Mouse (Mus musculus) liver, postnatal 0 days (tissue): Measurements from ENCODE around the gene Riox2. TPM values are rescaled to one million over a fixed set of nuclear protein-coding genes. Genes with fewer than 3 reads are reported as not detected.
"Not testable (repeated sequence)": the region's sequence is repeated elsewhere in the genome, so short reads cannot be mapped to it uniquely, and the experiment has no call there.

Source experiments
- ATAC-seq: fragments of 200-750 bp; cut with Nextera tagmentation; 2 replicates; pipeline ENCODE4 v1.8.0; 2017; ENCODE audit warnings: mild to moderate bottlenecking, moderate library complexity
- DNase-seq: peaks from one replicate; pipeline ENCODE4 v3.0.0-alpha.2; 2016
- H3K27ac ChIP-seq: fragments of 300-500 bp; sonication (generic); 2 replicates; pipeline ENCODE4 v1.5.1; 2014; ENCODE audit warnings: antibody characterized with exemption, moderate library complexity, mild to moderate bottlenecking, low read depth
- H3K27me3 ChIP-seq: fragments of 300-500 bp; sonication (generic); 2 replicates; pipeline ENCODE4 v1.6.1; 2014; ENCODE audit warnings: low read length, control low read depth, mixed read lengths; ENCODE audit not compliant: insufficient read depth
- H3K36me3 ChIP-seq: fragments of 300-500 bp; sonication (generic); replicated peaks from 2 replicates; pipeline ENCODE4 v1.6.1; 2014; ENCODE audit warnings: mild to moderate bottlenecking, control low read depth, low read length, moderate library complexity, mixed read lengths; ENCODE audit not compliant: insufficient read depth
- H3K4me1 ChIP-seq: fragments of 300-500 bp; sonication (generic); 2 replicates; pipeline ENCODE4 v1.6.1; 2014; ENCODE audit warnings: antibody characterized with exemption, mild to moderate bottlenecking, control low read depth; ENCODE audit not compliant: insufficient read depth
- H3K4me2 ChIP-seq: fragments of 300-500 bp; sonication (generic); 2 replicates; pipeline ENCODE4 v1.6.1; 2014; ENCODE audit warnings: low read depth, mild to moderate bottlenecking, low read length, moderate library complexity, mixed read lengths
- H3K4me3 ChIP-seq: fragments of 300-500 bp; sonication (generic); 2 replicates; pipeline ENCODE4 v1.5.1; 2014; ENCODE audit warnings: low read depth, low read length
- H3K9ac ChIP-seq: fragments of 300-500 bp; sonication (generic); replicated peaks from 2 replicates; pipeline ENCODE4 v1.6.1; 2014; ENCODE audit warnings: mild to moderate bottlenecking, moderate library complexity
- H3K9me3 ChIP-seq: fragments of 300-500 bp; sonication (generic); 2 replicates; pipeline ENCODE4 v1.6.1; 2016; ENCODE audit warnings: mild to moderate bottlenecking, control low read depth, low read length, mixed read lengths
- CTCF ChIP-seq: sonication (generic); IDR thresholded peaks from 2 replicates; pipeline ENCODE4 v1.5.1; 2016; ENCODE audit warnings: antibody characterized with exemption, low read depth
- EP300 ChIP-seq: IDR thresholded peaks from 2 replicates; pipeline ENCODE4 v1.6.1; 2016; ENCODE audit warnings: antibody characterized with exemption, low read depth, mild to moderate bottlenecking
- WGBS: fragments of 180-500 bp; shearing (Covaris S2); extraction: QIAGEN DNeasy Blood & Tissue Kit; methylation state at CpG from one replicate; pipeline ENCODE4 v1.1.7; 2014; ENCODE audit not compliant: insufficient replicate concordance; 5-methylcytosine and 5-hydroxymethylcytosine counted together
- polyA plus RNA-seq: library from polyadenylated mRNA; unstranded; fragments of >200 nt; fragmentation: Nextera tagmentation; extraction: Ambion mirVana; gene quantifications from 2 replicates; pipeline ENCODE4 v1.2.1, GENCODE M21; 2015

The Riox2 gene
- polyA plus RNA-seq, 1 experiment from 2014 or later: 10.4 TPM

GRCm38 (mm10) chr16:59451813-59452212, 19.8 kb upstream of the Riox2 start:
- DNase-seq (no peak), ATAC-seq (no peak)
- no peak overlapping the region for H3K4me3 ChIP-seq
- H3K27ac ChIP-seq: no peak overlapping the region
- H3K36me3 ChIP-seq: no peaks in the 10 kb centered on the region
- H3K4me2 ChIP-seq: no peak overlapping the region
- H3K9me3 ChIP-seq: no peaks in the 10 kb centered on the region
- WGBS: 60% methylated on average over 5 of the region's 5 CpGs
- no peaks in the 10 kb centered on the region for H3K27me3 ChIP-seq
- no peaks in the 10 kb centered on the region for H3K4me1 ChIP-seq
- no peak overlapping the region for H3K9ac ChIP-seq
- TF ChIP-seq EP300 (no peak), CTCF (no peak)

GRCm38 (mm10) chr16:59459259-59459861, 12.2 kb upstream of the Riox2 start:
- H3K36me3 ChIP-seq, H3K4me3 ChIP-seq, H3K4me2 ChIP-seq, H3K27ac ChIP-seq, H3K27me3 ChIP-seq, H3K4me1 ChIP-seq, H3K9ac ChIP-seq, H3K9me3 ChIP-seq: not testable (repeated sequence)
- DNase-seq (peak; percentile 16), ATAC-seq (peak; percentile 87)
- WGBS: 47% methylated on average over 5 of the region's 5 CpGs

GRCm38 (mm10) chr16:59463567-59463966, 8.0 kb upstream of the Riox2 start:
- TF ChIP-seq CTCF (no peak), EP300 (no peak)
- no peak overlapping the region for H3K9ac ChIP-seq
- 70% methylated on average over 4 of the region's 4 CpGs for WGBS
- H3K27ac ChIP-seq: no peak overlapping the region
- no peak overlapping the region for H3K4me2 ChIP-seq
- no peak overlapping the region for H3K4me3 ChIP-seq
- no peak for DNase-seq
- H3K36me3 ChIP-seq: no peaks in the 10 kb centered on the region
- no peak for ATAC-seq
- H3K9me3 ChIP-seq: no peaks in the 10 kb centered on the region
- no peaks in the 10 kb centered on the region for H3K4me1 ChIP-seq
- no peaks in the 10 kb centered on the region for H3K27me3 ChIP-seq

GRCm38 (mm10) chr16:59463973-59464372, 7.6 kb upstream of the Riox2 start:
- TF ChIP-seq EP300 (no peak), CTCF (no peak)
- H3K4me2 ChIP-seq: no peak overlapping the region
- H3K4me1 ChIP-seq: no peaks in the 10 kb centered on the region
- no peak overlapping the region for H3K4me3 ChIP-seq
- no peak overlapping the region for H3K27ac ChIP-seq
- H3K9ac ChIP-seq: no peak overlapping the region
- DNase-seq: no peak
- H3K27me3 ChIP-seq: no peaks in the 10 kb centered on the region
- no peak for ATAC-seq
- H3K36me3 ChIP-seq: no peaks in the 10 kb centered on the region
- H3K9me3 ChIP-seq: no peaks in the 10 kb centered on the region
- WGBS: 88% methylated on average over 6 of the region's 6 CpGs

GRCm38 (mm10) chr16:59469846-59470245, 1.7 kb upstream of the Riox2 start:
- ATAC-seq (no peak), DNase-seq (no peak)
- 63% methylated on average over 1 of the region's 1 CpGs for WGBS
- H3K9me3 ChIP-seq: no peaks in the 10 kb centered on the region
- no peak overlapping the region for H3K27ac ChIP-seq
- no peaks in the 10 kb centered on the region for H3K36me3 ChIP-seq
- no peak overlapping the region for H3K9ac ChIP-seq
- H3K27me3 ChIP-seq: no peaks in the 10 kb centered on the region
- no peak overlapping the region for H3K4me3 ChIP-seq
- no peak for TF ChIP-seq EP300
- TF ChIP-seq CTCF: no peak
- 0 out of 2 replicates have a peak, but pooled peaks cover 8% of the 10 kb centered on the region for H3K4me1 ChIP-seq
- H3K4me2 ChIP-seq: no peak overlapping the region

- H3K36me3 ChIP-seq: peaks cover 10% of the 10 kb centered on the region
- WGBS: 42% methylated on average over 6 of the region's 6 CpGs
- H3K4me1 ChIP-seq: 0 out of 2 replicates have a peak, but pooled peaks cover 8% of the 10 kb centered on the region
- DNase-seq (no peak), ATAC-seq (no peak)
- H3K27ac ChIP-seq: peak overlapping the region; percentile 83
- H3K4me3 ChIP-seq: peak overlapping the region; percentile 89
- TF ChIP-seq CTCF (no peak), EP300 (no peak)
- no peaks in the 10 kb centered on the region for H3K9me3 ChIP-seq
- H3K9ac ChIP-seq: peak overlapping the region; percentile 82
- H3K4me2 ChIP-seq: peak overlapping the region; percentile 83
- no peaks in the 10 kb centered on the region for H3K27me3 ChIP-seq
Measured at GRCm38 (mm10) chr16:59472546-59472945, 971 bp downstream of the Riox2 start.

- Histone ChIP-seq H3K4me2 (no peak overlapping the region), H3K4me3 (no peak overlapping the region), H3K36me3 (peaks cover 19% of the 10 kb centered on the region), H3K4me1 (0 out of 2 replicates have a peak, but pooled peaks cover 8% of the 10 kb centered on the region), H3K9me3 (no peaks in the 10 kb centered on the region), H3K27me3 (no peaks in the 10 kb centered on the region), H3K9ac (no peak overlapping the region), H3K27ac (no peak overlapping the region)
- TF ChIP-seq EP300 (no peak), CTCF (peak; percentile 89)
- ATAC-seq (no peak), DNase-seq (peak; percentile 74)
- 22% methylated on average over 1 of the region's 1 CpGs for WGBS
Measured at GRCm38 (mm10) chr16:59474788-59475187, 3.2 kb downstream of the Riox2 start.
